Mouse (Mus musculus): ENCODE data around the gene Sema4c. TPM values are rescaled to one million over a fixed set of nuclear protein-coding genes. Genes with fewer than 3 reads are reported as not detected.
A peak's percentile ranks its signal among the peaks of the same experiment; 100 is the strongest.

Gene Sema4c
- polyA plus RNA-seq, 1 experiment, result 30.7 TPM

DNA sequence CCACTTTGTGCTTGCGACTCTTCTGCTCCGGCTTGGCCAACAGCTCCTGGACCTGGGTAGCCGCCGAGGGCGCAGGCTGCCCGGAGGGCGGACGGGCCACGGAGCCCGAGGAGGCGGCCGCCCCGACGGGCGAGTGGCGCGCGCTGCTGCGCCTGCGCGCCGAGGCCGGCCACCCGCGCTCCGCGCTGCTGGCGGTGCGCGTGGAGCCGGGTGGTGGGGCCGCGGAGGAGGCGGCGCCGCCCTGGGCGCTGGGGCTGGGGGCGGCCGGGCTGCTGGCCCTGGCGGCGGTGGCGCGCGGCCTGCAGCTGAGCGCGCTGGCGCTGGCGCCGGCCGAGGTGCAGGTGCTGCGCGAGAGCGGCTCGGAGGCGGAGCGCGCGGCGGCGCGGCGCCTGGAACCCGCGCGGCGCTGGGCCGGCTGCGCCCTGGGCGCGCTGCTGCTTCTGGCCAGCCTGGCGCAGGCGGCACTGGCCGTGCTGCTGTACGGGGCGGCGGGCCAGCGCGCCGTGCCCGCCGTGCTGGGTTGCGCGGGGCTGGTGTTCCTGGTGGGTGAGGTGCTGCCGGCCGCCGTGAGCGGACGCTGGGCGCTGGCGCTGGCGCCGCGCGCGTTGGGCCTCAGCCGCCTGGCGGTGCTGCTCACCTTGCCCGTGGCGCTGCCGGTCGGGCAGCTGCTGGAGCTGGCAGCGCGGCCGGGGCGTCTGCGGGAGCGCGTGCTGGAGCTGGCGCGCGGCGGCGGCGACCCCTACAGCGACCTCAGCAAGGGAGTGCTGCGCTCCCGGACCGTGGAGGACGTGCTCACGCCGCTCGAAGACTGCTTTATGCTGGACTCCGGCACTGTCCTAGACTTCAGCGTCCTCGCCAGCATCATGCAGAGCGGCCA is 45.8 kb downstream of the Sema4c start:
- no peaks in the 10 kb centered on the region for H3K36me3 ChIP-seq (ENCODE audit: control insufficient read depth, insufficient read depth)
- peak overlapping the region; percentile 67 for H3ac ChIP-seq (ENCODE audit: control insufficient read depth, insufficient read length)
- peak overlapping the region; percentile 100 for H3K4me2 ChIP-seq (ENCODE audit: low read depth)
- no peaks in the 10 kb centered on the region for H3K27me3 ChIP-seq (ENCODE audit: control insufficient read depth, insufficient read depth, insufficient read length)
- H3K4me3 ChIP-seq, result peak overlapping the region; percentile 39
- peaks cover 39% of the 10 kb centered on the region for H3K79me2 ChIP-seq (ENCODE audit: control insufficient read depth, insufficient read depth)
- TF ChIP-seq MYOG (IDR thresholded peaks at IDR 0.05; ENCODE audit: control insufficient read depth in 1 of 3, insufficient read depth in 1 of 3, insufficient read length in 2 of 3, low read depth in 2 of 3) (peak in 2 of 3 experiments; percentile 65 to 68), MYOD1 (IDR thresholded peaks at IDR 0.05; ENCODE audit: control insufficient read depth in 1 of 3, insufficient read length in 2 of 3, low read depth in 2 of 3) (peak in 2 of 3 experiments; percentile 31 to 72), TCF3 (IDR thresholded peaks at IDR 0.05; ENCODE audit: insufficient read length, low read depth) (no peak), E2F4 (IDR thresholded peaks at IDR 0.05; ENCODE audit: insufficient read depth) (no peak)

GRCm38 (mm10) chr1:36511289-36512021 is 46.7 kb downstream of the Sema4c start, which contains the start of gene Cnnm3:
Gene Cnnm3 (plus strand): TSS chr1:36511867.
- Histone ChIP-seq H3K79me2 (ENCODE audit: control insufficient read depth, insufficient read depth) (peaks cover 36% of the 10 kb centered on the region), H3K36me3 (ENCODE audit: control insufficient read depth, insufficient read depth) (no peaks in the 10 kb centered on the region), H3K4me2 (ENCODE audit: low read depth) (peak within 1 kb of the TSS; percentile 100), H3K27me3 (ENCODE audit: control insufficient read depth, insufficient read depth, insufficient read length) (no peaks in the 10 kb centered on the region), H3ac (ENCODE audit: control insufficient read depth, insufficient read length) (peak within 1 kb of the TSS; percentile 67), H3K4me3 (peak within 1 kb of the TSS; percentile 39)
- TF ChIP-seq USF1 (IDR thresholded peaks at IDR 0.05; ENCODE audit: low read depth) (no peak), POLR2A (IDR thresholded peaks at IDR 0.05; ENCODE audit: insufficient read length, low read depth) (peak; percentile 90), MYOG (IDR thresholded peaks at IDR 0.05; ENCODE audit: control insufficient read depth in 1 of 3, insufficient read depth in 1 of 3, insufficient read length in 2 of 3, low read depth in 2 of 3) (peak in 1 of 3 experiments; percentile 8), POLR2AphosphoS2 (IDR thresholded peaks at IDR 0.05; ENCODE audit: insufficient read length, low read depth) (peak; percentile 80), TCF12 (IDR thresholded peaks at IDR 0.05; ENCODE audit: insufficient read depth, poor library complexity, severe bottlenecking) (no peak)

DNA sequence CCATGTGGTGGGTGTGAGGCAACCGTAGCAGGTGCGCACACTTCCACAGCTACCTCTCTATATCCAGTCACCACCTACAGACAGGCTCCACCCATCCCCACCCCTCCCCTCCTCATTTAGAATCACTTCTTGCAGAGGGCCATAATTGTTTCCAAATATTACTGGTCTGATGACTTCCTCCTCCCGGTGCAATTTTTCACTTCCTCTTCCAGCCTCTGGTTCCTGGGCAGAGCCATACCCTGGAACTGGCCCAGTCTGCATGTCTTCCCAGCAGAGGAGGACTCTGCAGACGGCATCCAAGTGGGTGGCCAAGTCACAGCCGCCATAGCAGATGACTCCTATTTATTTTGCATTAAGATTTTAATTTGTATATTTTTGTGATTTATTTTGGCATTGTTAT is 49.9 kb downstream of the Sema4c start:
- no peaks in the 10 kb centered on the region for H3K36me3 ChIP-seq (ENCODE audit: control insufficient read depth, insufficient read depth)
- TF ChIP-seq CEBPB (IDR thresholded peaks at IDR 0.05; ENCODE audit: insufficient read depth, poor library complexity, severe bottlenecking) (no peak), MYOG (IDR thresholded peaks at IDR 0.05; ENCODE audit: control insufficient read depth in 1 of 3, insufficient read depth in 1 of 3, insufficient read length in 2 of 3, low read depth in 2 of 3) (no peak), REST (IDR thresholded peaks at IDR 0.05; ENCODE audit: insufficient read depth, insufficient read length) (no peak), POLR2A (IDR thresholded peaks at IDR 0.05; ENCODE audit: insufficient read length, low read depth) (no peak), MYOD1 (IDR thresholded peaks at IDR 0.05; ENCODE audit: control insufficient read depth in 1 of 3, insufficient read length in 2 of 3, low read depth in 2 of 3) (no peak)

DNA sequence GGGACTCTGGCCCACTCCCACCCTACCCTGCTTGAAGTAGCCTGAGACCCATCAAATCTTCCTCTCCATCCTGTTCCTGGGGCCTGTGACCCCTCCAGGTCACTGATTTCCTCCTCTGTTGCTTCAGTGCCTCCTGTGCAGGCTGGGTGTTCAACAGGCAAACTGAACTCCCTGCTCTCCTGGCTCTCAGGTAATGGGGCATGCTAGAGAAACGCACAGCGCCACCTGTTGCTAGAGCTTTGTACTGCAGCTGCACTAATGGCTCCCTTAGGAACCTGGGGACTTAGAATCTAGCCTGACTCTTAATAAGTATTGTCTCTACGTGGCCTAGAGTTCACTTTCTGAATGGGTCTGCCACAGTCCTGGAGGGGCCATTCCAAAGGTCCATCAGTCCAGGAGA is 56.9 kb downstream of the Sema4c start:
- H3K79me2 ChIP-seq (ENCODE audit: control insufficient read depth, insufficient read depth), result no peaks in the 10 kb centered on the region
- TF ChIP-seq TCF12 (IDR thresholded peaks at IDR 0.05; ENCODE audit: insufficient read depth, poor library complexity, severe bottlenecking), result no peak
- TF ChIP-seq POLR2A (IDR thresholded peaks at IDR 0.05; ENCODE audit: insufficient read length, low read depth), result no peak
- TF ChIP-seq USF1 (IDR thresholded peaks at IDR 0.05; ENCODE audit: low read depth), result no peak
- H3K27me3 ChIP-seq (ENCODE audit: control insufficient read depth, insufficient read depth, insufficient read length), result no peaks in the 10 kb centered on the region
- no peak overlapping the region for H3K4me3 ChIP-seq
- no peak overlapping the region for H3ac ChIP-seq (ENCODE audit: control insufficient read depth, insufficient read length)
- H3K36me3 ChIP-seq (ENCODE audit: control insufficient read depth, insufficient read depth), result peaks cover 21% of the 10 kb centered on the region
- H3K4me2 ChIP-seq (ENCODE audit: low read depth), result no peak overlapping the region

More for the DNA sequence above, 49.9 kb downstream of the Sema4c start:
- Histone ChIP-seq H3K79me2 (ENCODE audit: control insufficient read depth, insufficient read depth) (peaks cover 5% of the 10 kb centered on the region), H3K4me2 (ENCODE audit: low read depth) (no peak overlapping the region), H3K27me3 (ENCODE audit: control insufficient read depth, insufficient read depth, insufficient read length) (no peaks in the 10 kb centered on the region), H3ac (ENCODE audit: control insufficient read depth, insufficient read length) (no peak overlapping the region), H3K4me3 (no peak overlapping the region)

Other genes with a start within 250 kb of the Sema4c start
- gene Kansl3, start 189.2 kb downstream of the Sema4c start, polyA plus RNA-seq (2012; fragmentation: generic; extraction: Trizol), result 35.7 TPM
- gene Fer1l5, start 186.1 kb downstream of the Sema4c start, polyA plus RNA-seq (2012; fragmentation: generic; extraction: Trizol), result 0.59 TPM
- 44.8 TPM for gene Lman2l, start 113.1 kb downstream of the Sema4c start, polyA plus RNA-seq (2012; fragmentation: generic; extraction: Trizol)
- 21.6 TPM for gene Cnnm4, start 86.7 kb downstream of the Sema4c start, polyA plus RNA-seq (2012; fragmentation: generic; extraction: Trizol)
- gene Cnnm3, start 46.5 kb downstream of the Sema4c start, polyA plus RNA-seq (2012; fragmentation: generic; extraction: Trizol), result 10.2 TPM
- gene Ankrd23, start 21.5 kb downstream of the Sema4c start, polyA plus RNA-seq (2012; fragmentation: generic; extraction: Trizol), result 78.6 TPM
- 0.13 TPM for gene Gm42417, start 18.9 kb downstream of the Sema4c start, polyA plus RNA-seq (2012; fragmentation: generic; extraction: Trizol)
- 17.9 TPM for gene Ankrd39, start 10.9 kb downstream of the Sema4c start, polyA plus RNA-seq (2012; fragmentation: generic; extraction: Trizol)
- 1.5 TPM for gene Fam178b, start 124.8 kb upstream of the Sema4c start, polyA plus RNA-seq (2012; fragmentation: generic; extraction: Trizol)
- 1,086 TPM for gene Cox5b, start 133.1 kb upstream of the Sema4c start, polyA plus RNA-seq (2012; fragmentation: generic; extraction: Trizol)
- gene 4933424G06Rik, start 151.8 kb upstream of the Sema4c start, polyA plus RNA-seq (2012; fragmentation: generic; extraction: Trizol), result 0.12 TPM
- gene Actr1b, start 156.1 kb upstream of the Sema4c start, polyA plus RNA-seq (2012; fragmentation: generic; extraction: Trizol), result 111 TPM
- 2.3 TPM for gene Zap70, start 203.4 kb upstream of the Sema4c start, polyA plus RNA-seq (2012; fragmentation: generic; extraction: Trizol)

Data from myocyte (in vitro differentiated cells).